Mouse (Mus musculus): ENCODE results near the gene Rsph3a.

- no peak for TF ChIP-seq CTCF (IDR thresholded peaks at IDR 0.05; ENCODE audit: low read depth, low read length)
- no peak for TF ChIP-seq GATA1 (IDR thresholded peaks at IDR 0.05; ENCODE audit: borderline replicate concordance, low read length)
- no peak for TF ChIP-seq POLR2AphosphoS5 (IDR thresholded peaks at IDR 0.05; ENCODE audit: insufficient replicate concordance, low read depth, low read length)
- no peak for TF ChIP-seq TAL1 (conservative IDR thresholded peaks at IDR 0.05; ENCODE audit: low read depth, low read length)
- TF ChIP-seq GATA2 (IDR thresholded peaks at IDR 0.05; ENCODE audit: borderline replicate concordance, low read depth, low read length), result no peak
These were observed 46.2 kb upstream of the Rsph3a start for GRCm38 (mm10) chr17:7899233-7899632.
